Mouse (Mus musculus) myocyte (in vitro differentiated cells): ENCODE measurements around the gene Msrb3.

Source experiments
- E2F4 ChIP-seq: IDR thresholded peaks from one replicate; pipeline ENCODE4 v1.6.1; 2011; ENCODE audit warnings: mild to moderate bottlenecking, control low read depth, moderate library complexity; ENCODE audit not compliant: insufficient read depth
- MAX ChIP-seq: IDR thresholded peaks from one replicate; pipeline ENCODE4 v1.6.1; 2011; ENCODE audit warnings: low read depth, mild to moderate bottlenecking, control low read depth
- MYOG ChIP-seq, 3 experiments: IDR thresholded peaks; one replicate each; pipeline ENCODE4 v1.6.1; 2011; ENCODE audit warnings: control low read depth in 2 of 3, low read depth in 2 of 3, mild to moderate bottlenecking in 2 of 3; ENCODE audit not compliant: insufficient read length in 2 of 3, control insufficient read depth in 1 of 3, insufficient read depth in 1 of 3
- POLR2A ChIP-seq: IDR thresholded peaks from one replicate; pipeline ENCODE4 v1.6.1; 2011; ENCODE audit warnings: low read depth, mild to moderate bottlenecking, control low read depth, moderate library complexity; ENCODE audit not compliant: insufficient read length
- SRF ChIP-seq: IDR thresholded peaks from one replicate; pipeline ENCODE4 v1.6.1; 2011; ENCODE audit warnings: low read depth; ENCODE audit not compliant: control insufficient read depth, insufficient read length
- TCF12 ChIP-seq: IDR thresholded peaks from one replicate; pipeline ENCODE4 v1.6.1; 2011; ENCODE audit warnings: mild to moderate bottlenecking, control low read depth; ENCODE audit not compliant: poor library complexity, insufficient read depth, severe bottlenecking

DNA sequence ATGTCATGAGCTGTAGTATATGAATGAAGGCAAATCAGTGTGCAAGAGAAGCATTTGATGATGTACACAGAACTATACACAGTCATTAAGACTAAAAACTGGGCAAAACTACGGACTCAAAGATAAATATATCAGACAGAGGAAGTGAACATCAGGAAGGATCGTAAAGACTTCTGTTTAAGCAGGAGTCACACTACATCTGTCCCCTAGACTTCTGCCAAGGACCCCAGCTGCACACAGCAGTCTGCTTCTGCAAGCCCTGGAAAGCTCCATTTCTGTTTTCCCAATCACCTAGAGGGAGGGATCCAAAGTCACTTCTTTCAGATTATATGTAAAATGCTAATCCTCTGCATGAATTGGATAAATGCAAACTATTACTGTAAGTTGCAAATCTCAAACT, 49.6 kb upstream of the Msrb3 start:
- TF ChIP-seq E2F4 = no peak
- TF ChIP-seq POLR2A = no peak
- no peak for TF ChIP-seq TCF12
- TF ChIP-seq MAX = no peak
- TF ChIP-seq MYOG (IDR thresholded peaks at IDR 0.05; ENCODE audit: control insufficient read depth in 1 of 3, insufficient read depth in 1 of 3, insufficient read length in 2 of 3, low read depth in 2 of 3) = no peak
- TF ChIP-seq SRF = no peak
